8 mouse cellular contexts compared by ENCODE assay signal in genomic region chr7:67672650-67673049, GRCm38 (mm10). TPM values are rescaled to one million over a fixed set of nuclear protein-coding genes. Genes with fewer than 3 reads are reported as not detected.
DNase-seq lines count a peak whose midpoint lies in the region; ATAC-seq lines count a peak whose summit lies in the region.

No protein-coding gene starts in this region.

- no peak overlapping the region for H3K4me2 ChIP-seq in embryonic facial prominence, embryonic 11.5 days (ENCODE audit: low read depth, low read length)
- no peak overlapping the region for H3K4me2 ChIP-seq in limb, embryonic 12.5 days

- no peak overlapping the region for H3K4me3 ChIP-seq in embryonic facial prominence, embryonic 11.5 days (ENCODE audit: low read depth, low read length)
- no peak overlapping the region for H3K4me3 ChIP-seq in limb, embryonic 12.5 days (replicated peaks)

- H3K27me3 ChIP-seq in embryonic facial prominence, embryonic 11.5 days (ENCODE audit: control insufficient read depth, insufficient read depth, low read length) = no peaks in the 10 kb centered on the region
- H3K27me3 ChIP-seq in limb, embryonic 12.5 days = no peaks in the 10 kb centered on the region
- H3K27me3 ChIP-seq in splenic B cell, adult 2 months (ENCODE audit: control insufficient read depth, insufficient read depth, low read length, poor library complexity, severe bottlenecking) = no peaks in the 10 kb centered on the region

- no peaks in the 10 kb centered on the region for H3K4me1 ChIP-seq in embryonic facial prominence, embryonic 11.5 days (ENCODE audit: control insufficient read depth, insufficient read depth, low read length)
- no peaks in the 10 kb centered on the region for H3K4me1 ChIP-seq in limb, embryonic 12.5 days (replicated peaks)

- DNase-seq in A20 (ENCODE audit: low read depth, low spot score) = peak; percentile 76
- DNase-seq in adrenal gland, postnatal 25 days = peak; percentile 95
- DNase-seq in embryonic facial prominence, embryonic 11.5 days (ENCODE audit: low spot score) = peak; percentile 93
- peak; percentile 98 for DNase-seq in heart, adult 8-10 months (ENCODE audit: low spot score)
- peak; percentile 94 for DNase-seq in kidney, adult 9 months
- DNase-seq in naive thymus-derived CD4-positive, alpha-beta T cell, adult 2 months (ENCODE audit: low read depth) = peak; percentile 88
- peak; percentile 80 for DNase-seq in splenic B cell, adult 2 months (ENCODE audit: low read depth, low spot score)

- ATAC-seq in embryonic facial prominence, embryonic 11.5 days (replicated peaks; ENCODE audit: insufficient number of reproducible peaks, low FRiP score, low TSS enrichment, low read depth) = no peak
- ATAC-seq in limb, embryonic 12.5 days (ENCODE audit: insufficient number of reproducible peaks, insufficient read depth, low FRiP score, low TSS enrichment, low read depth) = peak; percentile 66; the same call in 1 of the 2 replicates

- no peak overlapping the region for H3K9ac ChIP-seq in embryonic facial prominence, embryonic 11.5 days (replicated peaks; ENCODE audit: low read length)
- no peak overlapping the region for H3K9ac ChIP-seq in limb, embryonic 12.5 days (replicated peaks)

- H3K9me3 ChIP-seq in embryonic facial prominence, embryonic 11.5 days (replicated peaks; ENCODE audit: control insufficient read depth, low read length) = no peaks in the 10 kb centered on the region
- peaks cover 2% of the 10 kb centered on the region; the same call in 1 of the 2 replicates for H3K9me3 ChIP-seq in limb, embryonic 12.5 days

- H3K36me3 ChIP-seq in embryonic facial prominence, embryonic 11.5 days (replicated peaks; ENCODE audit: control insufficient read depth, insufficient read depth, low read depth, low read length) = peaks cover 7% of the 10 kb centered on the region
- peaks cover 76% of the 10 kb centered on the region for H3K36me3 ChIP-seq in limb, embryonic 12.5 days
- no peaks in the 10 kb centered on the region for H3K36me3 ChIP-seq in splenic B cell, adult 2 months (ENCODE audit: control insufficient read depth, insufficient read depth, low read length, poor library complexity, severe bottlenecking)

- H3K27ac ChIP-seq in embryonic facial prominence, embryonic 11.5 days (replicated peaks; ENCODE audit: low read depth, low read length) = no peak overlapping the region
- no peak overlapping the region for H3K27ac ChIP-seq in limb, embryonic 12.5 days

- 13% methylated on average over 10 of the region's 10 CpGs for WGBS in embryonic facial prominence, embryonic 11.5 days
- WGBS in limb, embryonic 12.5 days = 12% methylated on average over 10 of the region's 10 CpGs

RNA-seq across cellular contexts. Expression of gene Ttc23, which starts 25.4 kb away (rescaled TPM):
- total RNA-seq in adrenal gland, postnatal 25 days (2021) = 34.8 and 45.0 TPM in 2 replicates
- 46.8 and 58.3 TPM in 2 replicates for polyA plus RNA-seq in embryonic facial prominence, embryonic 11.5 days (2014; fragmentation: Nextera tagmentation; extraction: Ambion mirVana)
- total RNA-seq in heart, adult 8-10 months (2022) = 10 to 100 TPM; 16.2 to 18.6 (median 17.4) TPM
- 63.0 and 68.2 TPM in 2 replicates for polyA plus RNA-seq in limb, embryonic 12.5 days (2016; fragmentation: Nextera tagmentation; extraction: Ambion mirVana)

RNA-seq across cellular contexts. Expression of gene Lrrc28, which starts 27.6 kb away (rescaled TPM):
- 14.1 and 22.0 TPM in 2 replicates for total RNA-seq in adrenal gland, postnatal 25 days (2021)
- 24.9 and 27.6 TPM in 2 replicates for polyA plus RNA-seq in embryonic facial prominence, embryonic 11.5 days (2014; fragmentation: Nextera tagmentation; extraction: Ambion mirVana)
- 10 to 100 TPM; 13.5 to 19.6 (median 17.2) TPM for total RNA-seq in heart, adult 8-10 months (2022)
- polyA plus RNA-seq in limb, embryonic 12.5 days (2016; fragmentation: Nextera tagmentation; extraction: Ambion mirVana) = 27.1 and 29.6 TPM in 2 replicates
